Mouse (Mus musculus) right cerebral cortex, postnatal 10 days (tissue): ENCODE results near the gene Selenoh.

Experiments used
- DNase-seq, 2 experiments: peaks; one replicate each; pipeline ENCODE4 v3.0.0; 2021; ENCODE audit warnings: low spot score in 2 of 2

The Selenoh gene

GRCm38 (mm10) chr2:84632001-84632400 lies 38.6 kb downstream of the Selenoh start:
- DNase-seq: no peak

- no peak for DNase-seq
Observed at GRCm38 (mm10) chr2:84627036-84627435, 43.5 kb downstream of the Selenoh start.

GRCm38 (mm10) chr2:84626366-84626975 lies 44.1 kb downstream of the Selenoh start:
- DNase-seq: no peak

- DNase-seq: no peak
Observed at GRCm38 (mm10) chr2:84624201-84624600, 46.4 kb downstream of the Selenoh start.

- no peak for DNase-seq
Observed at GRCm38 (mm10) chr2:84623428-84624119, 47.0 kb downstream of the Selenoh start.

GRCm38 (mm10) chr2:84622668-84623067 lies 47.9 kb downstream of the Selenoh start:
- no peak for DNase-seq

- no peak for DNase-seq
Observed at GRCm38 (mm10) chr2:84619646-84620340, 50.8 kb downstream of the Selenoh start.
